Mouse (Mus musculus): ENCODE data around the gene Pfkfb4.

The Pfkfb4 gene

GRCm38 (mm10) chr9:109056916-109057315 lies 65.3 kb downstream of the Pfkfb4 start:
- DNase-seq (ENCODE audit: low read depth, low spot score) = peak; percentile 29

- DNase-seq (ENCODE audit: low read depth, low spot score) = peak; percentile 38
Measured at GRCm38 (mm10) chr9:109057543-109057942, 66.0 kb downstream of the Pfkfb4 start.

- DNase-seq (ENCODE audit: low read depth, low spot score) = peak; percentile 69
Measured at GRCm38 (mm10) chr9:109058006-109058765, 66.6 kb downstream of the Pfkfb4 start.

GRCm38 (mm10) chr9:109059136-109059903 lies 67.7 kb downstream of the Pfkfb4 start, which contains the start of gene Trex1:
TSS of gene Trex1 (minus strand) at chr9:109059734.
- DNase-seq (ENCODE audit: low read depth, low spot score) = peak; percentile 94

- DNase-seq (ENCODE audit: low read depth, low spot score) = peak; percentile 39
Measured at GRCm38 (mm10) chr9:109060184-109060897, 68.8 kb downstream of the Pfkfb4 start.

- no peak for DNase-seq (ENCODE audit: low read depth, low spot score)
Measured at GRCm38 (mm10) chr9:109060898-109061295, 69.3 kb downstream of the Pfkfb4 start.

GRCm38 (mm10) chr9:109068095-109068735 lies 76.6 kb downstream of the Pfkfb4 start:
- DNase-seq (ENCODE audit: low read depth, low spot score) = peak; percentile 31

GRCm38 (mm10) chr9:109073661-109074573 lies 82.3 kb downstream of the Pfkfb4 start, which contains the start of gene Atrip:
TSS of gene Atrip (minus strand) at chr9:109074124.
- peak; percentile 93 for DNase-seq (ENCODE audit: low read depth, low spot score)

- DNase-seq (ENCODE audit: low read depth, low spot score) = no peak
Measured at GRCm38 (mm10) chr9:109080516-109080915, 88.9 kb downstream of the Pfkfb4 start.

GRCm38 (mm10) chr9:109081749-109082123 lies 90.2 kb downstream of the Pfkfb4 start:
- DNase-seq (ENCODE audit: low read depth, low spot score) = no peak

All from CD4-positive, CD25-positive, alpha-beta regulatory T cell, adult 2 months (primary cell).